Mouse (Mus musculus) brain, embryonic 14.5 days (tissue): Measurements from ENCODE around the gene Hoxd10.

Experiments used
- CTCF ChIP-seq: fragments of 200-500 bp; IDR thresholded peaks from 2 replicates; pipeline ENCODE4 v1.5.1; 2012; ENCODE audit warnings: inconsistent platforms, mild to moderate bottlenecking, moderate library complexity, borderline replicate concordance; ENCODE audit not compliant: insufficient read depth, insufficient read length; ENCODE audit errors: extremely low read depth
- POLR2A ChIP-seq: fragments of 200-500 bp; IDR thresholded peaks from 2 replicates; pipeline ENCODE4 v1.6.1; 2012; ENCODE audit warnings: mild to moderate bottlenecking, inconsistent platforms, borderline replicate concordance; ENCODE audit not compliant: poor library complexity, insufficient read depth, insufficient read length, severe bottlenecking; ENCODE audit errors: extremely low read depth

DNA sequence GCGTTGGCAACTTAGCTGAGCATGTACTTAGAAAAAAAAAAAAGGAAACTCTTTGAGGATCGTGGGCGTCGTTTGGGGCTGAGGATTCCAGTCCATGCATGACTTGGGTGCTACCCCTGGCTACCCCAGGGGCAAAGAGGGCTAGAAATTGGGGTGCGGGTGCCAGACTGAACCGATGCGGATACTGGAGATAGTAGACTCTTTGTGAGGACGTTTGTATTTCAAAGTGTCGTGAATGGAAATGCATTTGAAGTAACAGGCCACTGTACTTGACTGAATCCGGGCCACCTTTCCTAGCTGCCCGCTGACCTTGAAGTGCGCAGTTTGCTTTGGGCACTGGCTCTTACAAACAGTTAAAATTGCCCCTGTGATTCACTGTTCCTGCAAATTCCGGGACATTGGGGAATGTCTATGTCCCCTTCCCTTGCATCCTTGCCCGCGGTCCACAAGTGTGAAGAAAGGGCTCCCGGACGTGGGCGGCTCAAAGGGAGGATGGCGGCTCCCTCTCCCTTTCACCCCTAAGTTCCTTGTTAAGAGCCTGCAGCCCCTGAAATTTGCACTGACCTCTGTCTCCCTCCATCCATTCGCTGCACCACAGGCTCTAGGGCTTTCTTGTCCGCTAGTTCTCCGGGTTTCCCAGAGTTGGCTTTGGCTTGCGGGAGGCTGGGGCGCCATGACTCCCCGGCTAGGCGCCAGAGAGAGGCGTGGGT is 4.6 kb upstream of the Hoxd10 start:
- TF ChIP-seq POLR2A (no peak), CTCF (no peak)
